Comparison of ENCODE assay signal across 8 mouse cellular contexts in genomic region chr14:31435018-31435915, GRCm38 (mm10). TPM values are rescaled to one million over a fixed set of nuclear protein-coding genes. Genes with fewer than 3 reads are reported as not detected.
A peak's percentile ranks its signal among the peaks of the same experiment; 100 is the strongest.
DNase-seq lines count a peak whose midpoint lies in the region; ATAC-seq and TF ChIP-seq lines count a peak whose summit lies in the region.

No protein-coding gene starts in this region.

- peak; percentile 62 for ATAC-seq in forebrain, postnatal 0 days
- ATAC-seq in granulocyte monocyte progenitor cell, adult 5-6 weeks (replicated peaks; ENCODE audit: poor library complexity, severe bottlenecking) = no peak

- no peaks in the 10 kb centered on the region for H3K27me3 ChIP-seq in spleen, adult 2 months (ENCODE audit: control insufficient read depth, insufficient read depth, low read length)
- no peaks in the 10 kb centered on the region for H3K27me3 ChIP-seq in forebrain, postnatal 0 days (ENCODE audit: insufficient read depth, low read length)
- no peaks in the 10 kb centered on the region for H3K27me3 ChIP-seq in kidney, adult 2 months (replicated peaks; ENCODE audit: control insufficient read depth, insufficient read depth, low read length)
- H3K27me3 ChIP-seq in small intestine, adult 2 months (ENCODE audit: control insufficient read depth, insufficient read depth, low read length) = 0 out of 2 replicates have a peak, but pooled peaks cover 5% of the 10 kb centered on the region

- peaks cover 8% of the 10 kb centered on the region for H3K36me3 ChIP-seq in spleen, adult 2 months (ENCODE audit: control insufficient read depth, insufficient read depth, low read length)
- H3K36me3 ChIP-seq in forebrain, postnatal 0 days (ENCODE audit: insufficient read depth) = peaks cover 9% of the 10 kb centered on the region
- no peaks in the 10 kb centered on the region for H3K36me3 ChIP-seq in kidney, adult 2 months (ENCODE audit: control insufficient read depth, insufficient read depth, low read length)
- H3K36me3 ChIP-seq in macrophage (ENCODE audit: inconsistent target) = 0 out of 2 replicates have a peak, but pooled peaks cover 5% of the 10 kb centered on the region
- no peaks in the 10 kb centered on the region for H3K36me3 ChIP-seq in small intestine, adult 2 months (ENCODE audit: control insufficient read depth, insufficient read depth, low read length)

- H3K9me3 ChIP-seq in forebrain, postnatal 0 days (ENCODE audit: low read length) = no peaks in the 10 kb centered on the region

- TF ChIP-seq POLR2A in spleen, adult 2 months (IDR thresholded peaks at IDR 0.05; ENCODE audit: low read depth, low read length) = no peak
- TF ChIP-seq POLR2A in brain, embryonic 14.5 days (IDR thresholded peaks at IDR 0.05; ENCODE audit: borderline replicate concordance, extremely low read depth, insufficient read depth, insufficient read length, poor library complexity, severe bottlenecking) = no peak
- TF ChIP-seq POLR2A in kidney, adult 2 months (IDR thresholded peaks at IDR 0.05; ENCODE audit: low read depth, low read length) = peak; percentile 64
- no peak for TF ChIP-seq POLR2A in small intestine, adult 2 months (IDR thresholded peaks at IDR 0.05; ENCODE audit: low read depth, low read length)

- peak overlapping the region; percentile 66 for H3K4me2 ChIP-seq in forebrain, postnatal 0 days (ENCODE audit: low read depth)

- peaks cover 21% of the 10 kb centered on the region; the same call in 1 of the 2 replicates for H3K4me1 ChIP-seq in spleen, adult 2 months (ENCODE audit: control insufficient read depth, insufficient read depth, insufficient read length)
- H3K4me1 ChIP-seq in forebrain, postnatal 0 days (ENCODE audit: insufficient read depth) = peaks cover 14% of the 10 kb centered on the region; the same call in 1 of the 2 replicates
- H3K4me1 ChIP-seq in kidney, adult 2 months (ENCODE audit: control insufficient read depth, insufficient read depth, low read length) = peaks cover 26% of the 10 kb centered on the region
- peaks cover 12% of the 10 kb centered on the region for H3K4me1 ChIP-seq in small intestine, adult 2 months (ENCODE audit: control insufficient read depth, insufficient read depth, insufficient read length, low read length)

- H3K27ac ChIP-seq in spleen, adult 2 months (ENCODE audit: insufficient read depth, low read length) = peak overlapping the region; percentile 95
- peak overlapping the region; percentile 94 for H3K27ac ChIP-seq in forebrain, postnatal 0 days (ENCODE audit: low read depth, low read length)
- H3K27ac ChIP-seq in kidney, adult 2 months (ENCODE audit: insufficient read depth, low read depth, low read length) = peak overlapping the region; percentile 77
- peak overlapping the region; percentile 77 for H3K27ac ChIP-seq in macrophage
- H3K27ac ChIP-seq in small intestine, adult 2 months (ENCODE audit: insufficient read depth, low read depth, low read length) = peak overlapping the region; percentile 22

- H3K9ac ChIP-seq in forebrain, postnatal 0 days = peak overlapping the region; percentile 97

- DNase-seq in spleen, adult 2 months (ENCODE audit: low read depth in 1 of 2, low spot score in 2 of 2) = no peak
- DNase-seq in spleen, postnatal 14 days (ENCODE audit: low spot score in 2 of 2) = no peak
- DNase-seq in brain, embryonic 14.5 days (ENCODE audit: low read depth) = peak; percentile 67
- DNase-seq in forebrain, postnatal 0 days = peak; percentile 78
- peak; percentile 70 for DNase-seq in kidney, adult 2 months

- H3K4me3 ChIP-seq in spleen, adult 2 months (ENCODE audit: extremely low read depth, insufficient read depth, insufficient read length) = peak overlapping the region; percentile 89
- peak overlapping the region; percentile 78 for H3K4me3 ChIP-seq in forebrain, postnatal 0 days (ENCODE audit: low read depth, low read length)
- peak overlapping the region; percentile 88 for H3K4me3 ChIP-seq in kidney, adult 2 months (ENCODE audit: insufficient read depth, low read depth, low read length)
- H3K4me3 ChIP-seq in macrophage (ENCODE audit: inconsistent target) = peak overlapping the region; percentile 86
- peak overlapping the region; percentile 66 for H3K4me3 ChIP-seq in small intestine, adult 2 months (ENCODE audit: low read depth, low read length)

- peaks cover 55% of the 10 kb centered on the region for H3K79me2 ChIP-seq in macrophage (ENCODE audit: inconsistent target)

- no peak for TF ChIP-seq CTCF in spleen, adult 2 months (IDR thresholded peaks at IDR 0.05; ENCODE audit: extremely low read depth, insufficient read depth, insufficient read length, insufficient replicate concordance)
- TF ChIP-seq CTCF in brain, embryonic 14.5 days (IDR thresholded peaks at IDR 0.05; ENCODE audit: borderline replicate concordance, extremely low read depth, insufficient read depth, insufficient read length) = 0 out of 2 replicates have a peak, but pooled peaks have one; percentile 0
- TF ChIP-seq CTCF in forebrain, postnatal 0 days (IDR thresholded peaks at IDR 0.05; ENCODE audit: low read depth) = peak; percentile 21; the same call in 1 of the 2 replicates
- peak; percentile 33 for TF ChIP-seq CTCF in kidney, adult 2 months (conservative IDR thresholded peaks at IDR 0.05; ENCODE audit: insufficient read depth, insufficient read length, low read depth, low read length)
- no peak for TF ChIP-seq CTCF in small intestine, adult 2 months (IDR thresholded peaks at IDR 0.05; ENCODE audit: extremely low read depth, insufficient read length, insufficient replicate concordance, low read depth, low read length)

- WGBS in spleen, adult 2 months = 2% methylated on average over 53 of the region's 53 CpGs
- WGBS in forebrain, postnatal 0 days = 2% methylated on average over 53 of the region's 53 CpGs
- WGBS in kidney, adult 2 months = 3% methylated on average over 53 of the region's 53 CpGs
- 5% methylated on average over 50 of the region's 53 CpGs for WGBS in macrophage (ENCODE audit: missing documents)
- WGBS in small intestine, adult 2 months = 7% methylated on average over 53 of the region's 53 CpGs

RNA-seq across cellular contexts. Expression of gene Sh3bp5, which starts 0.6 kb away (rescaled TPM):
- 36.0 and 43.0 TPM in 2 replicates for polyA plus RNA-seq in spleen, adult 2 months (2012; rRNA removed)
- polyA plus RNA-seq in brain, embryonic 14.5 days (2012; rRNA removed) = 110 and 167 TPM in 2 replicates
- total RNA-seq in forebrain, postnatal 0 days (2014; rRNA removed) = 58.2 and 67.9 TPM in 2 replicates
- 132 and 165 TPM in 2 replicates for polyA plus RNA-seq in forebrain, postnatal 0 days (2015; fragmentation: Nextera tagmentation; extraction: Ambion mirVana)
- 33.4 and 43.4 TPM in 2 replicates for polyA plus RNA-seq in kidney, adult 2 months (2012; rRNA removed)
- 100 to 1,000 TPM in 16 of 26 experiments, 10 to 100 TPM in 10; 59.6 to 272 (median 117) TPM for total RNA-seq in macrophage (2018; cell fraction: chromatin; rRNA removed)
- total RNA-seq in macrophage (2018; cell fraction: cytosol; rRNA removed) = 100 to 1,000 TPM in 24 of 26 experiments, 10 to 100 TPM in 2; 96.2 to 190 (median 141) TPM
- 100 to 1,000 TPM in 18 of 26 experiments, 10 to 100 TPM in 8; 64.7 to 176 (median 139) TPM for total RNA-seq in macrophage (2018; cell fraction: nucleus; rRNA removed)
- polyA plus RNA-seq in macrophage (2018) = 90.6 to 150 TPM (median 150 TPM) in 3 replicates
- polyA plus RNA-seq in small intestine, adult 2 months (2012; rRNA removed) = 3.0 and 6.9 TPM in 2 replicates
- 5.0 and 6.3 TPM in 2 replicates for total RNA-seq in granulocyte monocyte progenitor cell, adult 5-6 weeks (2014; fragmentation: Nextera tagmentation)
- 2.7 and 2.8 TPM in 2 replicates for total RNA-seq in granulocyte monocyte progenitor cell, adult 5-6 weeks (2017)

RNA-seq across cellular contexts. Expression of gene Eaf1, which starts 58.9 kb away (rescaled TPM):
- 28.8 and 30.8 TPM in 2 replicates for polyA plus RNA-seq in spleen, adult 2 months (2012; rRNA removed)
- polyA plus RNA-seq in brain, embryonic 14.5 days (2012; rRNA removed) = 19.1 and 19.5 TPM in 2 replicates
- 10.1 and 11.8 TPM in 2 replicates for total RNA-seq in forebrain, postnatal 0 days (2014; rRNA removed)
- 3.5 and 5.5 TPM in 2 replicates for polyA plus RNA-seq in forebrain, postnatal 0 days (2015; fragmentation: Nextera tagmentation; extraction: Ambion mirVana)
- 34.3 and 34.7 TPM in 2 replicates for polyA plus RNA-seq in kidney, adult 2 months (2012; rRNA removed)
- 100 to 1,000 TPM in 4 of 26 experiments, 10 to 100 TPM in 22; 25.5 to 297 (median 65.6) TPM for total RNA-seq in macrophage (2018; cell fraction: chromatin; rRNA removed)
- total RNA-seq in macrophage (2018; cell fraction: cytosol; rRNA removed) = 10 to 100 TPM; 40.9 to 90.1 (median 50.3) TPM
- 100 to 1,000 TPM in 4 of 26 experiments, 10 to 100 TPM in 22; 28.9 to 124 (median 57.0) TPM for total RNA-seq in macrophage (2018; cell fraction: nucleus; rRNA removed)
- 29.7 to 78.1 TPM (median 30.5 TPM) in 3 replicates for polyA plus RNA-seq in macrophage (2018)
- polyA plus RNA-seq in small intestine, adult 2 months (2012; rRNA removed) = 14.5 and 24.0 TPM in 2 replicates
- total RNA-seq in granulocyte monocyte progenitor cell, adult 5-6 weeks (2014; fragmentation: Nextera tagmentation) = 26.3 and 35.0 TPM in 2 replicates
- total RNA-seq in granulocyte monocyte progenitor cell, adult 5-6 weeks (2017) = 26.5 and 31.4 TPM in 2 replicates

RNA-seq across cellular contexts. Expression of gene Mettl6, which starts 59.6 kb away (rescaled TPM):
- 5.8 and 7.1 TPM in 2 replicates for polyA plus RNA-seq in spleen, adult 2 months (2012; rRNA removed)
- polyA plus RNA-seq in brain, embryonic 14.5 days (2012; rRNA removed) = 21.3 and 24.5 TPM in 2 replicates
- 35.7 and 43.4 TPM in 2 replicates for total RNA-seq in forebrain, postnatal 0 days (2014; rRNA removed)
- 33.5 and 40.0 TPM in 2 replicates for polyA plus RNA-seq in forebrain, postnatal 0 days (2015; fragmentation: Nextera tagmentation; extraction: Ambion mirVana)
- 5.9 and 9.2 TPM in 2 replicates for polyA plus RNA-seq in kidney, adult 2 months (2012; rRNA removed)
- total RNA-seq in macrophage (2018; cell fraction: chromatin; rRNA removed) = 100 to 1,000 TPM in 17 of 26 experiments, 10 to 100 TPM in 9; 66.9 to 216 (median 116) TPM
- total RNA-seq in macrophage (2018; cell fraction: cytosol; rRNA removed) = 10 to 100 TPM; 22.5 to 43.0 (median 30.1) TPM
- total RNA-seq in macrophage (2018; cell fraction: nucleus; rRNA removed) = 100 to 1,000 TPM in 9 of 26 experiments, 10 to 100 TPM in 17; 57.2 to 130 (median 86.3) TPM
- 23.8 to 35.1 TPM (median 32.2 TPM) in 3 replicates for polyA plus RNA-seq in macrophage (2018)
- polyA plus RNA-seq in small intestine, adult 2 months (2012; rRNA removed) = 2.2 and 3.3 TPM in 2 replicates
- total RNA-seq in granulocyte monocyte progenitor cell, adult 5-6 weeks (2014; fragmentation: Nextera tagmentation) = 62.4 and 64.9 TPM in 2 replicates
- 110 and 131 TPM in 2 replicates for total RNA-seq in granulocyte monocyte progenitor cell, adult 5-6 weeks (2017)

Comparison
In these comparisons a context has a peak if more than half of its experiments do, and no peak if none do; other contexts are left out.
1. DNase-seq: peak in brain, embryonic 14.5 days (single experiment), forebrain, postnatal 0 days (single experiment) and kidney, adult 2 months (single experiment); none in spleen, adult 2 months (0 of 2) and spleen, postnatal 14 days (0 of 2).
2. H3K27ac ChIP-seq: peak in every context shown above with its lines; median percentile 95 in spleen, adult 2 months; 94 in forebrain, postnatal 0 days; 77 in kidney, adult 2 months; 77 in macrophage; 22 in small intestine, adult 2 months.
3. CTCF ChIP-seq: peak in brain, embryonic 14.5 days (single experiment), forebrain, postnatal 0 days (single experiment) and kidney, adult 2 months (single experiment); none in spleen, adult 2 months (single experiment) and small intestine, adult 2 months (single experiment).
4. Peak in every context shown above with its lines, with median percentiles within 50 percentile points of each other: H3K4me3 ChIP-seq.